Mouse (Mus musculus): Measurements from ENCODE around the gene Nfkbia. TPM values are rescaled to one million over a fixed set of nuclear protein-coding genes. Genes with fewer than 3 reads are reported as not detected.
A peak's percentile ranks its signal among the peaks of the same experiment; 100 is the strongest.

Gene Nfkbia
- total RNA-seq, 2 experiments from 2014 or later = 17.8 to 20.8 TPM

DNA sequence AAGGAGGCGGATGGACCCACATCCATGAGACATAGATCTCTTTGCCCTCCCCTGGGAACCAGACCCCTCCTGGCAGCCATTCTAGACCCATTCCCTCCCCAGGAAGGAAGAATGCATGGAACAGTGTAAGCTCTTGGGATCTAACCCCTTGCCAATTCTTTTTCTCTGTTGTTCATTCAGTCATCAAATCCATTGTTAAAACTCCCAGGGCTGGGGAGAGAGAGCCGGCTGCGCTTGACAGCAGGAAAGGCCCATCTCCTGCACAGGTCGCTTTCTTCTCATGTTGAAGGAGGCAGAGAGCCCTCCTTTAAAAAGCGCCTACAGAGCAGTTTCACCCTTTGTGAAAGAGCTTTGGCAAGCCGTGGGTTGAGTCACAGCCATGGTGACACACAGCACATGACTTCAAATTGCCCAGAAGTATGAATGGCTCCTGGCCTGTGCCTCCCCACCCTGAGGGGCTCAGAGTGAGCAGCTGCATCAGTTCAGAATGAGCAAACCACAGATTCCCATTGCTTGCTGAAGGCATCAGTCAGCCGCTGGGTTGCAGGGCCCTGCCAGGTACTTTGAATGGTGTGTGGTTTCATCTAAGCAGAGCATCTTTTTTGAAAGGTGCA is 26.3 kb downstream of the Nfkbia start:
- peak; percentile 53 for DNase-seq

- no peak for DNase-seq
Observed at GRCm38 (mm10) chr12:55465401-55465983, 27.0 kb downstream of the Nfkbia start.

GRCm38 (mm10) chr12:55464846-55465361 is 27.5 kb downstream of the Nfkbia start:
- no peak for DNase-seq

GRCm38 (mm10) chr12:55463992-55464845 is 28.2 kb downstream of the Nfkbia start:
- DNase-seq = no peak

DNA sequence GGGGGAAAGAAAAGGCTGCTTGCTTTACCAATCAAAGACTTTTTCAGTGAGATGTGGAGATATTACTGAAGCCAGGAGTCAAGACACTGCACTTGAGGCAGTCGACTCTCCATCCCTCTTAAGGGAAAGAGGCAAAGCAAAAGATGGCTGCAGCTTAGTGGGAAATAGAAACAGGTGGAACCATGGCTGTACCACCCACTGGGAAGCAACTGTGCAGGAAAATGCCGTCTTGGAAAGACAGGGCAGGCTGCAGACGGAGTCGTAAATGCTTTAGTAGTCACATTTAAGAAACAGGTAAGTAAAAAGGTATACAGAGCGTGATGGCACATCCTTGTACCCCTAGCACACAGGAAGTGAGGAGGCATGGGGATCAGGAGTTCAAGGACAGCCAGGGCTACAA is 29.4 kb downstream of the Nfkbia start:
- no peak for DNase-seq

- no peak for DNase-seq
Observed at GRCm38 (mm10) chr12:55462456-55462855, 30.0 kb downstream of the Nfkbia start.

GRCm38 (mm10) chr12:55461767-55462166 is 30.7 kb downstream of the Nfkbia start:
- DNase-seq = no peak

- no peak for DNase-seq
Observed at GRCm38 (mm10) chr12:55460900-55461299, 31.5 kb downstream of the Nfkbia start.

GRCm38 (mm10) chr12:55459739-55460138 is 32.7 kb downstream of the Nfkbia start:
- no peak for DNase-seq

DNA sequence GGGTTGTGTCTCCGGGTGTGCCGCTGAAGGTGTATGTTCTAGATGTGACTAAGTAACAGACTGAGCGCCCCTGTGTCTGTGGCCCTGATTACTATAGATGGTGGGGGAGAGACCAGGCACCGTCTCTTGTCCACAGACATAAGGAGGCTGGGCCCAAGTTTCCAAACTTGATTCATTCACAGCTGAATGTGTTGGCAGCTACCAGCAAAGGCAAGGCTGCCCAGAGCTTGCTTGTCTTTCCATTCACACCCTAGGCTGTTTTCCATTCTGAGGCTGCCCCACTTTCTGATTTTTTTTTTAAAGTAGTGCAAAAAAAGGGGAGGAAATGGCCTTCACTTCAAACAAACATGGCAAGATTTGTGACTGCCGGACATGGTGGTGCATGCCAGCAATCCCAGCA is 35.6 kb downstream of the Nfkbia start:
- no peak for DNase-seq

DNA sequence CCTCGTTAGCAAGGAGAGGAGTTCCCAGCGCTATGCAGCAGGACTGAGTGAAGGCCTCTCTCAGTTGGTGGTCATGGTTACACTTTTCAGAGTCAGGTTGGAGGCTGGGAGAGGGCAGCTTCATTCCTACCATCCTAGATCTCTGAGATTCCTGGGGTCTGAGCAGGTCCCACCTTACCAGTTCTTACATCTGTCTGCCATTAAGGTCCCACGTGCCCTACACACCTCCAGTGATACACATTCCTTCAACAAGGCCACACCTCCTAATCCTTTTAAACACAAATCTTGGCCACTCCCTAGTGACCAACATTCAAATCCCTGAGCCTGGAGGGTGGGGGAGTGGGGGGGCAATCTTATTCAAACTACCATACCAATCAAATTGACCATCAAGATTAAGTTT is 36.3 kb downstream of the Nfkbia start:
- DNase-seq = no peak

GRCm38 (mm10) chr12:55455206-55455605 is 37.2 kb downstream of the Nfkbia start:
- DNase-seq = no peak

GRCm38 (mm10) chr12:55453924-55454323 is 38.5 kb downstream of the Nfkbia start:
- DNase-seq = no peak

DNA sequence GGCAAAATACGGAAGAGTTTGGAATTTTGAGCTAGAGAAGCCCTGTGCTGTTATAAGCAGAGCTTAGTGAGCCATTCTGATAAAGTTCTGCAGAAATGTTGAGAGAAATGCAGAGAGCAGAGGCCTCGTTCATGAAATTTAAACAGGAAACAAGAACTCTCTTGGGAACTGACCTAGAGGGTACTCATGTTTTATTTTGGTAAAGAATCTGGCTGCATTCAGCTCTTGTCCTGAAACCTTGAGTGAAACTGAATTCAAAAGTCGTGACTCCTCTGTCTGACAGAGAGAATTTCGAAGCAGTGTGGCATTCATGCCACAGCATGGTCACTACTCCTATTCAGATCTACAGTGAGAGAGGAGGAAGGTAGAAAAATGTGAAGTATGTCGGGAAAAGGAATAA is 39.6 kb downstream of the Nfkbia start:
- DNase-seq = no peak

- DNase-seq = no peak
Observed at GRCm38 (mm10) chr12:55450421-55450820, 42.0 kb downstream of the Nfkbia start.

- no peak for DNase-seq
Observed at GRCm38 (mm10) chr12:55449048-55449447, 43.4 kb downstream of the Nfkbia start.

- DNase-seq = no peak
Observed at GRCm38 (mm10) chr12:55448457-55448856, 44.0 kb downstream of the Nfkbia start.

- no peak for DNase-seq
Observed at GRCm38 (mm10) chr12:55447396-55447760, 45.1 kb downstream of the Nfkbia start.

- peak; percentile 88 for DNase-seq
Observed at GRCm38 (mm10) chr12:55446746-55447395, 45.6 kb downstream of the Nfkbia start.

GRCm38 (mm10) chr12:55446366-55446745 is 46.1 kb downstream of the Nfkbia start:
- DNase-seq = no peak

- DNase-seq = no peak
Observed at GRCm38 (mm10) chr12:55445583-55445982, 46.9 kb downstream of the Nfkbia start.

DNA sequence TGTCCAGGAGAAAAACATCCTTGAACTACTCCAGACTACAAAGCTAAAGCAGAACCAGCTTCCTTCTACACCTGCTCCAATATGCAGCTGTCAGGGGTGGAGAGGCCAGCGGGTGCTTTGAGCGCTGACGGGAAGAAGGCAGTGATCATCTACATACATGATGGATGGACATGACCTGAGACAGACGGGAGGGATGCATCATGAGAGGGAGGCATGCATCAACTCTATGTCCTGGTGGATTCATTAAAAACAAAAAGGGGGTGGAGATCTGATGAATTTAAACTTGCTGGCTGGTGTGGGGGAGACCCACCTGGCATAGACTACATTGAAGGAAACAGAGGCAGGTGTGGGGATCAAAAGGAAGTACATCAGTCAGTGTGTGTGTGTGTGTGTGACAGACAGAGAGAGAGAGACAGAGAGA is 48.4 kb downstream of the Nfkbia start:
- DNase-seq = no peak
